Comparison of ENCODE assay signal across 13 mouse cellular contexts in genomic region chr1:131566056-131566455, GRCm38 (mm10). TPM values are rescaled to one million over a fixed set of nuclear protein-coding genes. Genes with fewer than 3 reads are reported as not detected.
A peak's percentile ranks its signal among the peaks of the same experiment; 100 is the strongest.
DNase-seq lines count a peak whose midpoint lies in the region; ATAC-seq lines count a peak whose summit lies in the region.
"Not testable (repeated sequence)": the region's sequence is repeated elsewhere in the genome, so short reads cannot be mapped to it uniquely, and the experiment has no call there.
"Had no signal": no experiment of that assay in that cellular context is flagged by ENCODE, and none has a peak within 500 bp of the region (broad histone marks: within the 10 kb centered on the region; RNA-seq: fewer than 3 reads in every experiment).

No protein-coding gene starts in this region.

- H3K4me3 ChIP-seq in forebrain, embryonic 13.5 days; hindbrain, embryonic 11.5 days (ENCODE audit: low read depth, low read length); liver, embryonic 11.5 days (ENCODE audit: low read depth, low read length): not testable (repeated sequence)

- DNase-seq in MEL-GATA-1-ER (ENCODE audit: extremely low read depth, low read depth) = peak; percentile 82
- peak; percentile 38 to 45 for DNase-seq in cerebellum, adult 18-20 months
- DNase-seq in hindbrain, embryonic 11.5 days (ENCODE audit: low spot score) = peak; percentile 60
- DNase-seq in liver, embryonic 11.5 days (ENCODE audit: low spot score) = not testable (repeated sequence)
- peak; percentile 3 for DNase-seq in spleen, adult 12 weeks (ENCODE audit: low spot score)

- not testable (repeated sequence) for H3K4me1 ChIP-seq in forebrain, embryonic 13.5 days; hindbrain, embryonic 11.5 days (replicated peaks; ENCODE audit: control insufficient read depth, insufficient read depth, low read length); liver, embryonic 11.5 days (replicated peaks; ENCODE audit: control insufficient read depth, insufficient read depth, low read length)

- H3K4me2 ChIP-seq in forebrain, embryonic 13.5 days; hindbrain, embryonic 11.5 days (replicated peaks; ENCODE audit: low read depth, low read length); liver, embryonic 11.5 days: not testable (repeated sequence)

- not testable (repeated sequence) for H3K9ac ChIP-seq in forebrain, embryonic 13.5 days; hindbrain, embryonic 11.5 days (ENCODE audit: low read depth, low read length); liver, embryonic 11.5 days (ENCODE audit: low read depth, low read length)

- not testable (repeated sequence) for H3K9me3 ChIP-seq in forebrain, embryonic 13.5 days (replicated peaks); hindbrain, embryonic 11.5 days (ENCODE audit: control insufficient read depth, low read length); liver, embryonic 11.5 days (ENCODE audit: control insufficient read depth, low read length)

- not testable (repeated sequence) for H3K27ac ChIP-seq in forebrain, embryonic 13.5 days; hindbrain, embryonic 11.5 days (ENCODE audit: low read depth, low read length); liver, embryonic 11.5 days (ENCODE audit: low read depth, low read length)

- not testable (repeated sequence) for H3K27me3 ChIP-seq in forebrain, embryonic 13.5 days; hindbrain, embryonic 11.5 days (ENCODE audit: control insufficient read depth, insufficient read depth, low read length); liver, embryonic 11.5 days (replicated peaks; ENCODE audit: control insufficient read depth, insufficient read depth, low read length)

- H3K36me3 ChIP-seq in forebrain, embryonic 13.5 days (ENCODE audit: poor library complexity, severe bottlenecking); hindbrain, embryonic 11.5 days (ENCODE audit: control insufficient read depth, insufficient read depth, low read length); liver, embryonic 11.5 days (ENCODE audit: control insufficient read depth, insufficient read depth, low read length): not testable (repeated sequence)

- peak; percentile 48; the same call in 1 of the 2 replicates for ATAC-seq in forebrain, embryonic 13.5 days
- peak; percentile 71 for ATAC-seq in hindbrain, embryonic 11.5 days (ENCODE audit: low FRiP score)
- peak; percentile 63 for ATAC-seq in liver, embryonic 11.5 days (replicated peaks; ENCODE audit: low FRiP score)
- ATAC-seq in megakaryocyte-erythroid progenitor cell, adult 5-6 weeks (replicated peaks; ENCODE audit: low FRiP score, low TSS enrichment, poor library complexity, severe bottlenecking) = peak; percentile 60; the same call in 1 of the 2 replicates

- WGBS in forebrain, embryonic 13.5 days = 31% methylated on average over 11 of the region's 11 CpGs
- WGBS in hindbrain, embryonic 11.5 days = 37% methylated on average over 11 of the region's 11 CpGs
- 37% methylated on average over 11 of the region's 11 CpGs for WGBS in liver, embryonic 11.5 days

RNA-seq across cellular contexts. Expression of gene Avpr1b, which starts 33.0 kb away (rescaled TPM):
- polyA plus RNA-seq in forebrain, embryonic 13.5 days (2015; fragmentation: Nextera tagmentation; extraction: Ambion mirVana) = not detected in 2 replicates
- polyA plus RNA-seq in hindbrain, embryonic 11.5 days (2014; fragmentation: Nextera tagmentation; extraction: Ambion mirVana) = not detected in 2 replicates
- not detected in 2 replicates for polyA plus RNA-seq in liver, embryonic 11.5 days (2014; fragmentation: Nextera tagmentation; extraction: Ambion mirVana)
- total RNA-seq in megakaryocyte-erythroid progenitor cell, adult 5-6 weeks (2014; fragmentation: Nextera tagmentation) = not detected in 2 replicates
- total RNA-seq in megakaryocyte-erythroid progenitor cell, adult 5-6 weeks (2017) = not detected in 2 replicates
- total RNA-seq: adrenal gland, adult 8-10 months; neutrophil, adult 5-6 weeks had no signal
- polyA plus RNA-seq: frontal cortex, adult 2 months; heart, embryonic 11.5 days; kidney, adult 2 months; lung, embryonic 15.5 days had no signal

RNA-seq across cellular contexts. Expression of gene Fam72a, which starts 38.4 kb away (rescaled TPM):
- polyA plus RNA-seq in forebrain, embryonic 13.5 days (2015; fragmentation: Nextera tagmentation; extraction: Ambion mirVana) = 3.7 and 4.3 TPM in 2 replicates
- polyA plus RNA-seq in hindbrain, embryonic 11.5 days (2014; fragmentation: Nextera tagmentation; extraction: Ambion mirVana) = 3.9 and 4.1 TPM in 2 replicates
- 4.8 and 4.9 TPM in 2 replicates for polyA plus RNA-seq in liver, embryonic 11.5 days (2014; fragmentation: Nextera tagmentation; extraction: Ambion mirVana)
- total RNA-seq in megakaryocyte-erythroid progenitor cell, adult 5-6 weeks (2014; fragmentation: Nextera tagmentation) = 2.6 and 4.1 TPM in 2 replicates
- 2.8 and 6.1 TPM in 2 replicates for total RNA-seq in megakaryocyte-erythroid progenitor cell, adult 5-6 weeks (2017)

RNA-seq across cellular contexts. Expression of gene Srgap2, which starts 38.9 kb away (rescaled TPM):
- polyA plus RNA-seq in forebrain, embryonic 13.5 days (2015; fragmentation: Nextera tagmentation; extraction: Ambion mirVana) = 14.5 and 16.8 TPM in 2 replicates
- 15.1 and 24.8 TPM in 2 replicates for polyA plus RNA-seq in hindbrain, embryonic 11.5 days (2014; fragmentation: Nextera tagmentation; extraction: Ambion mirVana)
- 16.1 and 17.3 TPM in 2 replicates for polyA plus RNA-seq in liver, embryonic 11.5 days (2014; fragmentation: Nextera tagmentation; extraction: Ambion mirVana)
- 17.4 and 22.6 TPM in 2 replicates for total RNA-seq in megakaryocyte-erythroid progenitor cell, adult 5-6 weeks (2014; fragmentation: Nextera tagmentation)
- total RNA-seq in megakaryocyte-erythroid progenitor cell, adult 5-6 weeks (2017) = 7.1 and 7.8 TPM in 2 replicates
